Mouse (Mus musculus) CH12.LX (cell line): ENCODE results near the gene Bri3. TPM values are rescaled to one million over a fixed set of nuclear protein-coding genes. Genes with fewer than 3 reads are reported as not detected.

Experiments used
- DNase-seq: peaks from one replicate; pipeline ENCODE4 v3.0.0-alpha.2; 2013; ENCODE audit errors: extremely low read depth
- H3K27ac ChIP-seq: 2 replicates; pipeline ENCODE4 v1.5.1; 2012; ENCODE audit warnings: low read depth, mild to moderate bottlenecking, control low read depth, moderate library complexity; ENCODE audit not compliant: insufficient read depth
- H3K27me3 ChIP-seq: replicated peaks from 2 replicates; pipeline ENCODE3; 2012; ENCODE audit warnings: inconsistent platforms
- H3K36me3 ChIP-seq, 2 experiments: replicated peaks in 1 of 2; 2 replicates each; pipeline versions ENCODE3 to v1.6.1; 2012; ENCODE audit warnings: inconsistent platforms in 1 of 2, low read length in 1 of 2, mild to moderate bottlenecking in 1 of 2, mixed read lengths in 1 of 2, moderate library complexity in 1 of 2; ENCODE audit not compliant: control insufficient read depth in 1 of 2, insufficient read depth in 1 of 2
- H3K4me1 ChIP-seq, 2 experiments: 2 replicates each; pipeline ENCODE4 v1.6.1; 2012; ENCODE audit warnings: inconsistent platforms in 1 of 2, moderate library complexity in 1 of 2; ENCODE audit not compliant: insufficient read depth in 2 of 2, control insufficient read depth in 1 of 2
- H3K4me2 ChIP-seq: 2 replicates; pipeline ENCODE4 v1.6.1; 2012; ENCODE audit warnings: low read depth, mild to moderate bottlenecking, control low read depth; ENCODE audit not compliant: poor library complexity, insufficient read depth, severe bottlenecking
- H3K4me3 ChIP-seq, 3 experiments: fragments of 150-350 bp in 1 of 3; sonication (generic) in 1 of 3; replicated peaks in 1 of 3; 2 replicates each; pipeline versions ENCODE3 to v1.5.1; 2011 to 2012; ENCODE audit warnings: low read depth in 2 of 3, low read length in 2 of 3, mild to moderate bottlenecking in 2 of 3, moderate library complexity in 2 of 3, control low read depth in 1 of 3, improper control_type of control experiment in 1 of 3, inconsistent platforms in 1 of 3, mixed read lengths in 1 of 3; ENCODE audit not compliant: poor library complexity in 1 of 3
- H3K79me2 ChIP-seq: replicated peaks from 2 replicates; pipeline ENCODE4 v1.6.1; 2012; ENCODE audit warnings: mild to moderate bottlenecking, moderate library complexity; ENCODE audit not compliant: control insufficient read depth, poor library complexity, insufficient read depth, severe bottlenecking; ENCODE audit errors: extremely low read depth
- H3K9ac ChIP-seq: 2 replicates; pipeline ENCODE4 v1.6.1; 2012; ENCODE audit warnings: low read depth, mild to moderate bottlenecking, control low read depth, moderate library complexity; ENCODE audit not compliant: insufficient read depth
- H3K9me3 ChIP-seq: replicated peaks from 2 replicates; pipeline ENCODE3; 2012; ENCODE audit warnings: low read length, inconsistent platforms, mixed read lengths
- BHLHE40 ChIP-seq: IDR thresholded peaks from 2 replicates; pipeline ENCODE4 v1.6.1; 2011; ENCODE audit warnings: mild to moderate bottlenecking, low read depth, low read length, improper control_type of control experiment
- CHD1 ChIP-seq: IDR thresholded peaks from 2 replicates; pipeline ENCODE4 v1.6.1; 2012; ENCODE audit warnings: low read depth, low read length, improper control_type of control experiment, inconsistent platforms
- CHD2 ChIP-seq: IDR thresholded peaks from 2 replicates; pipeline ENCODE4 v1.6.1; 2011; ENCODE audit warnings: low read length, improper control_type of control experiment
- ELF1 ChIP-seq: IDR thresholded peaks from 2 replicates; pipeline ENCODE4 v1.6.1; 2014; ENCODE audit warnings: low read depth, mild to moderate bottlenecking, inconsistent platforms, low read length, improper control_type of control experiment
- EP300 ChIP-seq: IDR thresholded peaks from 2 replicates; pipeline ENCODE4 v1.6.1; 2011; ENCODE audit warnings: low read length, improper control_type of control experiment
- IRF4 ChIP-seq: IDR thresholded peaks from 2 replicates; pipeline ENCODE4 v1.6.1; 2014; ENCODE audit warnings: low read depth, mild to moderate bottlenecking, inconsistent platforms, low read length, improper control_type of control experiment
- JUN ChIP-seq: IDR thresholded peaks from 2 replicates; pipeline ENCODE4 v1.6.1; 2011; ENCODE audit warnings: low read depth, mild to moderate bottlenecking, low read length, improper control_type of control experiment, moderate library complexity; ENCODE audit not compliant: insufficient read depth
- MAFK ChIP-seq: IDR thresholded peaks from 2 replicates; pipeline ENCODE4 v1.6.1; 2011; ENCODE audit warnings: low read length, improper control_type of control experiment; ENCODE audit not compliant: insufficient replicate concordance
- MAZ ChIP-seq: IDR thresholded peaks from 2 replicates; pipeline ENCODE4 v1.6.1; 2012; ENCODE audit warnings: low read depth, mild to moderate bottlenecking, inconsistent platforms, low read length, improper control_type of control experiment, moderate library complexity
- MEF2A ChIP-seq: IDR thresholded peaks from 2 replicates; pipeline ENCODE4 v1.6.1; 2014; ENCODE audit warnings: low read depth, mild to moderate bottlenecking, inconsistent platforms, low read length, improper control_type of control experiment, borderline replicate concordance
- MXI1 ChIP-seq: IDR thresholded peaks from 2 replicates; pipeline ENCODE4 v1.6.1; 2011; ENCODE audit warnings: mild to moderate bottlenecking, low read depth, low read length, improper control_type of control experiment
- NELFE ChIP-seq: IDR thresholded peaks from 2 replicates; pipeline ENCODE4 v1.6.1; 2011; ENCODE audit warnings: low read depth, low read length, improper control_type of control experiment
- NRF1 ChIP-seq: IDR thresholded peaks from 2 replicates; pipeline ENCODE4 v1.6.1; 2014; ENCODE audit warnings: low read depth, mild to moderate bottlenecking, inconsistent platforms, low read length, improper control_type of control experiment, moderate library complexity
- PAX5 ChIP-seq: IDR thresholded peaks from 2 replicates; pipeline ENCODE4 v1.6.1; 2012; ENCODE audit warnings: low read length, inconsistent platforms, mixed read lengths
- POLR2AphosphoS2 ChIP-seq: IDR thresholded peaks from 2 replicates; pipeline ENCODE4 v1.6.1; 2011; ENCODE audit warnings: low read depth, low read length, improper control_type of control experiment
- RCOR1 ChIP-seq: conservative IDR thresholded peaks from 2 replicates; pipeline ENCODE4 v1.6.1; 2012; ENCODE audit warnings: low read depth, mild to moderate bottlenecking, inconsistent platforms, low read length, improper control_type of control experiment
- UBTF ChIP-seq: IDR thresholded peaks from 2 replicates; pipeline ENCODE4 v1.6.1; 2012; ENCODE audit warnings: low read depth, mild to moderate bottlenecking, inconsistent platforms, low read length, improper control_type of control experiment, moderate library complexity
- USF1 ChIP-seq: IDR thresholded peaks from 2 replicates; pipeline ENCODE4 v1.6.1; 2014; ENCODE audit warnings: low read depth, mild to moderate bottlenecking, inconsistent platforms, low read length, improper control_type of control experiment
- ZC3H11A ChIP-seq: IDR thresholded peaks from 2 replicates; pipeline ENCODE4 v1.6.1; 2012; ENCODE audit warnings: low read depth, mild to moderate bottlenecking, inconsistent platforms, low read length, improper control_type of control experiment
- ZNF384 ChIP-seq: IDR thresholded peaks from 2 replicates; pipeline ENCODE4 v1.6.1; 2012; ENCODE audit warnings: low read depth, low read length, improper control_type of control experiment, inconsistent platforms
- dilution Hi-C: fragments of 300-500 bp; cut with MboI; formaldehyde crosslinking; loops from 2 replicates; pipeline ENCODE4 v1.14.3; 2020; ENCODE audit warnings: low sequenced_read_pairs; ENCODE audit not compliant: extremely low pct_unique_long_range_greater_than_20kb, extremely low pct_ligation_motif_present
- in situ Hi-C: fragments of 300-500 bp; cut with MboI; formaldehyde crosslinking; loops from 3 replicates; pipeline ENCODE4 v1.14.3; 2019; ENCODE audit warnings: low sequenced_read_pairs, low pct_ligation_motif_present, low pct_unique_long_range_greater_than_20kb, mixed read lengths
- polyA plus RNA-seq: library from polyadenylated mRNA; unstranded; fragments of >175 nt; gene quantifications from 2 replicates; pipeline ENCODE4 v1.2.1, GENCODE M21; 2012; ENCODE audit warnings: low read depth; ENCODE audit not compliant: insufficient read length
- total RNA-seq, 2 experiments: library from RNA; depleted of rRNA; stranded (reverse); fragments of 300-350 nt in 1 of 2; fragments of >200 nt in 1 of 2; gene quantifications; 2 replicates each; pipeline ENCODE4 v1.2.3; 2012 to 2014

The Bri3 gene
- total and polyA plus RNA-seq, 3 experiments, result 9.3 to 41.7 (median 20.3) TPM

DNA sequence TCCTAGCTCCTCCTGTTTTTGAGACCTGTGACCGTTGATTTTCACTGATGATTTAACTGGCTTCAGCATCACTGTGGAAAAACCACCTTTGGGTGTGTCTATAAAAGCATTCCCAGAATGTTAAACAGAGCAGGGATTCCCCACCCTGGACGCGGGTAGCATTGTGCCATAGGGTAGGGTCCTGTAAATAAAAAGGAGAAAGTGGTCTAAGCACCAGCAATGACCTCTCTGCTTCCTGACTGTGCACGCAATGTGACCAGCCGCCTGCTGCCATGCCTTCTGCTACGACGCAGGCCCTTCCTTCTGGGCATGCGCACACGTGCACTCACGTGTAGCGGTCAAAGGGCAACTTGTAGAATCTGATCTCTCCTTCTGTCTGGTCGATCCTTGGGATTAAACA lies 174.2 kb downstream of the Bri3 start:
- Histone ChIP-seq H3K9ac (no peak overlapping the region), H3K4me1 (no peaks in the 10 kb centered on the region), H3K9me3 (no peaks in the 10 kb centered on the region), H3K4me3 (no peak overlapping the region), H3K27me3 (peaks cover 40% of the 10 kb centered on the region), H3K27ac (no peak overlapping the region), H3K79me2 (no peaks in the 10 kb centered on the region), H3K36me3 (no peaks in the 10 kb centered on the region), H3K4me2 (no peak overlapping the region)
- no peak for TF ChIP-seq IRF4
- TF ChIP-seq MXI1, result no peak
- no peak for TF ChIP-seq CHD1
- TF ChIP-seq MAZ, result no peak
- TF ChIP-seq USF1, result no peak
- TF ChIP-seq UBTF, result no peak
- TF ChIP-seq PAX5, result no peak
- no peak for TF ChIP-seq ZC3H11A
- TF ChIP-seq ELF1, result no peak
- TF ChIP-seq EP300, result no peak
- no peak for TF ChIP-seq NELFE
- no peak for TF ChIP-seq CHD2
- TF ChIP-seq MAFK, result no peak
- no peak for TF ChIP-seq POLR2AphosphoS2
- no peak for TF ChIP-seq MEF2A
- no peak for TF ChIP-seq JUN
- dilution Hi-C loops (no loop called here), in situ Hi-C loops (no loop called here)
- DNase-seq, result no peak

DNA sequence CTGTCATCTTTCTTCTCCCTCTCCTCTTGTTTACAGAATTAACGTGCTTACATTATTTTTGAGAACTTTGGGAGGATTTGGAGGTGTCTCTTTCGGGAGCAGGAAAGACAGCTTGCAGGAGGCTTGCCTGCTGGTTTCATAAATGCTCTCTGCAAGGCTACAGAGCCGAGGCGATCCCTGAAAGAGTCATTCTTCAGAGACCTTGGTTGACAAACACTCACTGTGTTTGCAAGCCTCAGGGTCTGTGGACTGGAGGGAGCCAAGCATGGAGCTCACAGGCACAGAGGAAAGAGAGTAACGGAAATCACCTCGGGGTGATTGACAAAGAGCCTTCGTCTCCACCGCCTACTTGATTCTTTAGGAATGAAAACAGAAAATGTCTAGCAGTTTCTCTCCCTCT lies 175.8 kb downstream of the Bri3 start:
- DNase-seq, result no peak

More for the DNA sequence above, 175.8 kb downstream of the Bri3 start:
- Histone ChIP-seq H3K9ac (no peak overlapping the region), H3K36me3 (no peaks in the 10 kb centered on the region)
- dilution Hi-C loops, result no loop called here
- TF ChIP-seq CHD1 (no peak), ZNF384 (no peak), BHLHE40 (no peak), NRF1 (no peak), RCOR1 (no peak), MEF2A (no peak)
- TF ChIP-seq, all 38 proteins: peak for 0
- Histone ChIP-seq H3K9me3 (no peaks in the 10 kb centered on the region), H3K4me1 (no peaks in the 10 kb centered on the region), H3K27me3 (peaks cover 50% of the 10 kb centered on the region), H3K4me2 (no peak overlapping the region), H3K27ac (no peak overlapping the region), H3K4me3 (no peak overlapping the region), H3K79me2 (no peaks in the 10 kb centered on the region)
- in situ Hi-C loops, result no loop called here
